Mouse (Mus musculus) kidney, embryonic 14.5 days (tissue): ENCODE measurements around the gene Plekha8. TPM values are rescaled to one million over a fixed set of nuclear protein-coding genes. Genes with fewer than 3 reads are reported as not detected.

Experiments
- ATAC-seq: fragments of 200-750 bp; cut with Nextera tagmentation; 2 replicates; pipeline ENCODE4 v1.8.0; 2017; ENCODE audit warnings: moderate number of reproducible peaks, mild to moderate bottlenecking, moderate TSS enrichment, moderate library complexity; ENCODE audit not compliant: low FRiP score, low TSS enrichment
- H3K27ac ChIP-seq: fragments of 300-500 bp; sonication (generic); 2 replicates; pipeline ENCODE4 v1.5.1; 2014; ENCODE audit warnings: low read depth, mild to moderate bottlenecking, low read length, moderate library complexity, mixed read lengths
- H3K27me3 ChIP-seq: fragments of 300-500 bp; sonication (generic); 2 replicates; pipeline ENCODE4 v1.6.1; 2014; ENCODE audit warnings: mild to moderate bottlenecking, low read length; ENCODE audit not compliant: control insufficient read depth, insufficient read depth
- H3K36me3 ChIP-seq: fragments of 300-500 bp; sonication (generic); 2 replicates; pipeline ENCODE4 v1.6.1; 2014; ENCODE audit warnings: low read length, mixed read lengths; ENCODE audit not compliant: control insufficient read depth, insufficient read depth
- H3K4me1 ChIP-seq: fragments of 300-500 bp; sonication (generic); 2 replicates; pipeline ENCODE4 v1.6.1; 2014; ENCODE audit warnings: low read length, mixed read lengths; ENCODE audit not compliant: control insufficient read depth, insufficient read depth
- H3K4me2 ChIP-seq: fragments of 300-500 bp; sonication (generic); replicated peaks from 2 replicates; pipeline ENCODE4 v1.6.1; 2014; ENCODE audit warnings: low read depth, mild to moderate bottlenecking, low read length
- H3K4me3 ChIP-seq: fragments of 300-500 bp; sonication (generic); 2 replicates; pipeline ENCODE4 v1.5.1; 2014; ENCODE audit warnings: mild to moderate bottlenecking, low read length
- H3K9ac ChIP-seq: fragments of 300-500 bp; sonication (generic); 2 replicates; pipeline ENCODE4 v1.6.1; 2014; ENCODE audit warnings: low read depth, mild to moderate bottlenecking, low read length, moderate library complexity
- H3K9me3 ChIP-seq: fragments of 300-500 bp; sonication (generic); 2 replicates; pipeline ENCODE4 v1.6.1; 2016; ENCODE audit warnings: low read length; ENCODE audit not compliant: control insufficient read depth
- WGBS: fragments of 180-500 bp; shearing (Covaris S2); extraction: QIAGEN DNeasy Blood & Tissue Kit; methylation state at CpG from one replicate; pipeline ENCODE4 v1.1.7; 2014; 5-methylcytosine and 5-hydroxymethylcytosine counted together
- polyA plus RNA-seq: library from polyadenylated mRNA; unstranded; fragments of >200 nt; fragmentation: Nextera tagmentation; extraction: Ambion mirVana; gene quantifications from 2 replicates; pipeline ENCODE4 v1.2.1, GENCODE M21; 2014

Gene Plekha8
- polyA plus RNA-seq, 1 experiment from 2014 or later: 14.6 TPM

- Histone ChIP-seq H3K9me3 (no peaks in the 10 kb centered on the region), H3K4me1 (no peaks in the 10 kb centered on the region), H3K4me3 (no peak overlapping the region), H3K27ac (no peak overlapping the region), H3K27me3 (no peaks in the 10 kb centered on the region), H3K36me3 (no peaks in the 10 kb centered on the region), H3K4me2 (no peak overlapping the region), H3K9ac (no peak overlapping the region)
- 75% methylated on average over 11 of the region's 11 CpGs for WGBS
- no peak for ATAC-seq
Measured at GRCm38 (mm10) chr6:54655471-54656095, 60.7 kb downstream of the Plekha8 start.

- Histone ChIP-seq H3K36me3 (no peaks in the 10 kb centered on the region), H3K4me2 (no peak overlapping the region), H3K4me1 (no peaks in the 10 kb centered on the region), H3K9me3 (no peaks in the 10 kb centered on the region), H3K4me3 (no peak overlapping the region), H3K27ac (no peak overlapping the region), H3K27me3 (no peaks in the 10 kb centered on the region), H3K9ac (no peak overlapping the region)
- 74% methylated on average over 6 of the region's 6 CpGs for WGBS
- ATAC-seq: no peak
Measured at GRCm38 (mm10) chr6:54657861-54658260, 63.0 kb downstream of the Plekha8 start.

DNA sequence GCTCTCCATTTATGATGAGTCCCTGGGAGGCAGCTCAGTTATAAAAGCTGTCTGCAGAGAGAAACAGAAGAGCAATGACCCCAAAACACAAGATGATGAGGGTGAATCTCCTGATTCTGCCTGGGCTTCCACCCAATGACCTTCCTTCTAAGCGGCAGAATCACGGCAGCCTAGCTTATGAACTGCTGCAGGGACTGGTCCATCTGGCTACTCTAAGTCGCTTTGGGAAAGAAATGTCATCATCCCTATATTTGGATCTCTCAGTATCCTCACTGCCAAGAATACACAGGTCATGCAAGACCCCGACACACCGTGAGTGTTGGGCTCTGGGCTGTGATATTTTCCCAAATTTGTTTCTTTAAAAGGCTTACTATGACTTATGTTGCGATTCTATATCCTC lies 75.0 kb downstream of the Plekha8 start:
- Histone ChIP-seq H3K9me3 (no peaks in the 10 kb centered on the region), H3K4me1 (no peaks in the 10 kb centered on the region), H3K4me2 (no peak overlapping the region), H3K36me3 (no peaks in the 10 kb centered on the region), H3K27ac (no peak overlapping the region), H3K4me3 (no peak overlapping the region), H3K9ac (no peak overlapping the region), H3K27me3 (no peaks in the 10 kb centered on the region)
- WGBS: 91% methylated on average over 6 of the region's 6 CpGs
- no peak for ATAC-seq

GRCm38 (mm10) chr6:54672901-54673300 lies 78.0 kb downstream of the Plekha8 start:
- no peaks in the 10 kb centered on the region for H3K4me1 ChIP-seq
- no peak for ATAC-seq
- no peak overlapping the region for H3K9ac ChIP-seq
- no peak overlapping the region for H3K4me2 ChIP-seq
- WGBS: 43% methylated on average over 5 of the region's 5 CpGs
- H3K9me3 ChIP-seq: no peaks in the 10 kb centered on the region
- no peak overlapping the region for H3K4me3 ChIP-seq
- no peak overlapping the region for H3K27ac ChIP-seq
- H3K27me3 ChIP-seq: no peaks in the 10 kb centered on the region
- no peaks in the 10 kb centered on the region for H3K36me3 ChIP-seq

DNA sequence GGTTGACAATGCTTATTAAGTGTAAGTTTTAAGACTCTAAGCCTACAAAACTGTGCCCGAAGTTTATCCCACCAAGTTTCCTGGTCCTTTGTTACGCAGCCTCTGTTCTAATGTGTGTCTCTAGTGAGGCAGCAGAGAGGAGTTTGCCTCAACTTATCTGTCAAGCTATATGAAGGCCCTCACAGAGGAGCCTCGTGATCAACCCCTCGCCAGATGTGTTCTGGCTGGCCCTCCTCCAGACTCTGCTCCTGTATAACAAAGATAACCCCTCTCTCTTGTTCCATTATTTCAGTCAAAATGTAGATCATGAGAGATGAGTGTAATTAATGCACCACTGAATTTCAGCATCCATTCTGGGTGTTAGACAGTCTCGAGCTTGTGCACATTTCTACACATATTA lies 84.8 kb downstream of the Plekha8 start:
- no peak overlapping the region for H3K9ac ChIP-seq
- no peak for ATAC-seq
- no peak overlapping the region for H3K4me2 ChIP-seq
- H3K4me3 ChIP-seq: no peak overlapping the region
- H3K27ac ChIP-seq: no peak overlapping the region
- H3K36me3 ChIP-seq: no peaks in the 10 kb centered on the region
- WGBS: 83% methylated on average over 5 of the region's 5 CpGs
- H3K4me1 ChIP-seq: 0 out of 2 replicates have a peak, but pooled peaks cover 3% of the 10 kb centered on the region
- peaks cover 14% of the 10 kb centered on the region for H3K27me3 ChIP-seq
- no peaks in the 10 kb centered on the region for H3K9me3 ChIP-seq

- no peak within 1 kb of the TSS for H3K27ac ChIP-seq
- WGBS: 5% methylated on average over 43 of the region's 48 CpGs
Measured at GRCm38 (mm10) chr6:54680891-54681745, 86.2 kb downstream of the Plekha8 start, which contains the start of gene Mturn. TSS of gene Mturn (plus strand) at chr6:54681624.

DNA sequence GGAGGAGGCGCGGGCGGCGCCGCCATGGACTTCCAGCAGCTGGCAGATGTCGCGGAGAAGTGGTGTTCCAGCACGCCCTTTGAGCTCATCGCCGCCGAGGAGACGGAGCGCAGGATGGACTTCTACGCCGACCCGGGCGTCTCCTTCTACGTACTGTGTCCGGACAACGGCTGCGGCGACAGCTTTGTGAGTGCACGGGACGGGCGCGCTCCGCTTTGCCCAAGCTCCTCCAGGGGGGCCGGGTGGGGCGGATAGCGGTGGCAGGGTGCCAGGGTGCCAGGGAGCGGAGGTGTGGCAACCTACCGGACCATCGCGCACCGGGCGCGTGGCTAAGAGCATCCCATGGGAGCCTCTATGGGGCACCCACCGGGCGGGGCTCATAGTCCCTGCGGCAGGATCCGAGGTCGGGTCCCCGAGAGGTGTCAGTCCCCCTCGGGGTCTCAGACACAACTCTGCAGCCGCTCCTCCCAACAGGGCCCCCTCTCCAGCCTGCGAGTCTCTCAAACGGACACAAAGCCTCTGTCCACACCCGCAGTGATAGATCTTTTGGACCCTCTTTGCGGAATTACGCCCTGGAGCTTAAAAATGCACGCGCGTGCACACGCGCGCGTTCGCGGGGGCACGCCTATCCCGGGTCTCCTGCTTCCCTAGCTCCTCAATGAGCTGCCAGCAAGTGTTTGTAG lies 87.0 kb downstream of the Plekha8 start:
- H3K4me1 ChIP-seq: 0 out of 2 replicates have a peak, but pooled peaks cover 3% of the 10 kb centered on the region
- peak overlapping the region; percentile 99 for H3K4me2 ChIP-seq
- H3K36me3 ChIP-seq: no peaks in the 10 kb centered on the region
- under 1% methylated on average over 54 of the region's 61 CpGs for WGBS
- H3K27me3 ChIP-seq: peaks cover 14% of the 10 kb centered on the region
- H3K4me3 ChIP-seq: peak overlapping the region; percentile 74
- H3K9ac ChIP-seq: peak overlapping the region; percentile 61
- no peak overlapping the region for H3K27ac ChIP-seq
- no peak; the same call in 1 of the 2 replicates for ATAC-seq
- no peaks in the 10 kb centered on the region for H3K9me3 ChIP-seq

More at GRCm38 (mm10) chr6:54680891-54681745, 86.2 kb downstream of the Plekha8 start, which contains the start of gene Mturn:
- Histone ChIP-seq H3K4me1 (0 out of 2 replicates have a peak, but pooled peaks cover 3% of the 10 kb centered on the region), H3K27me3 (peaks cover 14% of the 10 kb centered on the region), H3K4me3 (peak within 1 kb of the TSS; percentile 74), H3K9ac (peak within 1 kb of the TSS; percentile 61), H3K36me3 (no peaks in the 10 kb centered on the region), H3K9me3 (no peaks in the 10 kb centered on the region), H3K4me2 (peak within 1 kb of the TSS; percentile 99)
- peak; percentile 98 for ATAC-seq

DNA sequence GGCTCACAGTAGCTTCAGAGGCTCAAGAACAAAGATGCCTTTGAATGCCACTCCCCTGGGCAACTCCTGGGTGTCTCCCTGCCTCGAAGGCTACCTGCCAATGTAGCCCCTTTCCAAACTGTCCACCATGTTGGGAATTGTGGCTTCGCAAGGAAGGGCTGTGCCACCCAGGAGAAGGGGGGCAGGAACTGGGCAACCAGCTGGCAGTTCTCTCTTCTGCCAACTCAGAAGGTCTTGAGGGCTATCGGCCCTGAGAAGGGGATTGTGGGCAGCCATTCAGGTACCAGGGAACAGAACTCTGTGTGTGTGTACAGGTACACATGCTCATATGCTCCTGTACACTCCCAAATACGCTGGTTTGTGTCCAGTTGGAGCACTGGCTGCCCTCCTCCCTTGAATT lies 89.2 kb downstream of the Plekha8 start:
- Histone ChIP-seq H3K4me1 (0 out of 2 replicates have a peak, but pooled peaks cover 3% of the 10 kb centered on the region), H3K9ac (no peak overlapping the region), H3K4me3 (no peak overlapping the region), H3K9me3 (no peaks in the 10 kb centered on the region), H3K27ac (no peak overlapping the region), H3K27me3 (peaks cover 14% of the 10 kb centered on the region), H3K36me3 (no peaks in the 10 kb centered on the region), H3K4me2 (no peak overlapping the region)
- WGBS: 88% methylated on average over 4 of the region's 4 CpGs
- ATAC-seq: no peak
